ENCODE assay signal across 30 mouse cellular contexts in the genomic region with DNA sequence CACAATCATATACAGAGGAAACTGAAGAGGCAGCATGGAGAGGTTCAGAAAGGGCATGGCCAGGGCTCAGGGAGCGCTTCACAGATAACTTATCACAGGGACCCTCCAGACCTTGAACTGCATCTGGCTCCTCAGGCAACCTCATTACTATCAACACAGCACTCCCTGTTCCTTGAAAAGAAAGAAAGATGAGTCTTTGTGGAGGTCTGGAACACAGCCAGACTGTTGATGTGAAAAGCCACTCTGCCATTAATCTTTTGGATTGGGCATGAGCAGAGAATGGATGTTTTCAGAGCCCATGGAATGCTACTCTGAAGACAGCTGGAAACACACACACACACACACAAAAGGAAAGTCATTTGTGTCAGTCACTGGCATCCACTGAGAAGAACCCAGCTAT.
A peak's percentile ranks its signal among the peaks of the same experiment; 100 is the strongest.
DNase-seq lines count a peak whose midpoint lies in the region; ATAC-seq and TF ChIP-seq lines count a peak whose summit lies in the region.
"Had no signal": no experiment of that assay in that cellular context is flagged by ENCODE, and none has a peak within 500 bp of the region (broad histone marks: within the 10 kb centered on the region; RNA-seq: fewer than 3 reads in every experiment).

No protein-coding gene starts in this region.

- no peaks in the 10 kb centered on the region for H3K27me3 ChIP-seq in hindbrain, postnatal 0 days (ENCODE audit: insufficient read depth, low read length)
- no peaks in the 10 kb centered on the region for H3K27me3 ChIP-seq in hindbrain, embryonic 14.5 days (ENCODE audit: control insufficient read depth, insufficient read depth, low read length)
- no peaks in the 10 kb centered on the region for H3K27me3 ChIP-seq in neural tube, embryonic 12.5 days (replicated peaks)
- H3K27me3 ChIP-seq: embryonic facial prominence, embryonic 13.5 days; forebrain, embryonic 15.5 days; heart, embryonic 12.5 days; hindbrain, embryonic 15.5 days; intestine, embryonic 15.5 days; midbrain, embryonic 12.5 days; neural tube, embryonic 13.5 days; Patski had no signal

- no peak overlapping the region for H3K9ac ChIP-seq in hindbrain, postnatal 0 days (replicated peaks; ENCODE audit: low read length)
- H3K9ac ChIP-seq in hindbrain, embryonic 14.5 days = no peak overlapping the region
- no peak overlapping the region for H3K9ac ChIP-seq in neural tube, embryonic 12.5 days
- H3K9ac ChIP-seq: embryonic facial prominence, embryonic 13.5 days; forebrain, embryonic 15.5 days; heart, embryonic 12.5 days; hindbrain, embryonic 15.5 days; intestine, embryonic 15.5 days; liver, embryonic 14.5 days; midbrain, embryonic 12.5 days; neural tube, embryonic 13.5 days had no signal

- no peaks in the 10 kb centered on the region for H3K4me1 ChIP-seq in hindbrain, postnatal 0 days (ENCODE audit: insufficient read depth, low read length)
- H3K4me1 ChIP-seq in hindbrain, embryonic 14.5 days (replicated peaks; ENCODE audit: control insufficient read depth, insufficient read depth, low read length) = no peaks in the 10 kb centered on the region
- H3K4me1 ChIP-seq in neural tube, embryonic 12.5 days = no peaks in the 10 kb centered on the region
- H3K4me1 ChIP-seq: embryonic facial prominence, embryonic 13.5 days; forebrain, embryonic 10.5 days; forebrain, embryonic 15.5 days; heart, embryonic 12.5 days; hindbrain, embryonic 15.5 days; intestine, embryonic 15.5 days; midbrain, embryonic 12.5 days; neural tube, embryonic 13.5 days had no signal

- H3K4me2 ChIP-seq in hindbrain, postnatal 0 days (ENCODE audit: low read depth, low read length) = no peak overlapping the region
- H3K4me2 ChIP-seq in hindbrain, embryonic 14.5 days (replicated peaks) = no peak overlapping the region
- H3K4me2 ChIP-seq in neural tube, embryonic 12.5 days (replicated peaks) = no peak overlapping the region
- H3K4me2 ChIP-seq: embryonic facial prominence, embryonic 13.5 days; forebrain, embryonic 15.5 days; heart, embryonic 12.5 days; hindbrain, embryonic 15.5 days; intestine, embryonic 15.5 days; midbrain, embryonic 12.5 days; neural tube, embryonic 13.5 days had no signal

- H3K4me3 ChIP-seq in hindbrain, postnatal 0 days (ENCODE audit: low read length) = no peak overlapping the region
- H3K4me3 ChIP-seq in hindbrain, embryonic 14.5 days (replicated peaks; ENCODE audit: low read length) = no peak overlapping the region
- H3K4me3 ChIP-seq in neural tube, embryonic 12.5 days = no peak overlapping the region
- H3K4me3 ChIP-seq: embryonic facial prominence, embryonic 13.5 days; forebrain, embryonic 10.5 days; forebrain, embryonic 15.5 days; heart, adult 2 months; heart, embryonic 12.5 days; hindbrain, embryonic 15.5 days; intestine, embryonic 15.5 days; midbrain, embryonic 12.5 days; neural tube, embryonic 13.5 days had no signal

- no peaks in the 10 kb centered on the region for H3K36me3 ChIP-seq in hindbrain, postnatal 0 days (ENCODE audit: insufficient read depth, low read length)
- H3K36me3 ChIP-seq in hindbrain, embryonic 14.5 days (replicated peaks; ENCODE audit: control insufficient read depth, insufficient read depth) = no peaks in the 10 kb centered on the region
- no peaks in the 10 kb centered on the region for H3K36me3 ChIP-seq in neural tube, embryonic 12.5 days
- H3K36me3 ChIP-seq: embryonic facial prominence, embryonic 13.5 days; forebrain, embryonic 10.5 days; forebrain, embryonic 15.5 days; G1E; heart, embryonic 12.5 days; hindbrain, embryonic 15.5 days; intestine, embryonic 15.5 days; midbrain, embryonic 12.5 days; neural tube, embryonic 13.5 days had no signal

- H3K27ac ChIP-seq in hindbrain, postnatal 0 days = no peak overlapping the region
- H3K27ac ChIP-seq in hindbrain, embryonic 14.5 days = no peak overlapping the region
- no peak overlapping the region for H3K27ac ChIP-seq in neural tube, embryonic 12.5 days
- H3K27ac ChIP-seq: embryonic facial prominence, embryonic 13.5 days; forebrain, embryonic 10.5 days; forebrain, embryonic 15.5 days; heart, adult 2 months; hindbrain, embryonic 15.5 days; intestine, embryonic 15.5 days; liver, embryonic 14.5 days; midbrain, embryonic 12.5 days; neural tube, embryonic 13.5 days had no signal

- H3K9me3 ChIP-seq in hindbrain, postnatal 0 days (ENCODE audit: low read length) = no peaks in the 10 kb centered on the region
- H3K9me3 ChIP-seq in hindbrain, embryonic 14.5 days (ENCODE audit: control insufficient read depth, low read length) = no peaks in the 10 kb centered on the region
- no peaks in the 10 kb centered on the region for H3K9me3 ChIP-seq in neural tube, embryonic 12.5 days
- H3K9me3 ChIP-seq: embryonic facial prominence, embryonic 13.5 days; forebrain, embryonic 10.5 days; forebrain, embryonic 15.5 days; G1E; hindbrain, embryonic 15.5 days; intestine, embryonic 15.5 days; midbrain, embryonic 12.5 days; neural tube, embryonic 13.5 days had no signal

- peak; percentile 4 for DNase-seq in adrenal gland, adult 2 months
- no peak for DNase-seq in adrenal gland, postnatal 25 days
- peak; percentile 7 for DNase-seq in hindbrain, postnatal 0 days (ENCODE audit: low spot score)
- DNase-seq in hindbrain, embryonic 14.5 days (ENCODE audit: low spot score) = no peak
- DNase-seq in neural tube, embryonic 10.5 days (ENCODE audit: extremely low spot score, low spot score) = no peak
- DNase-seq in thymus, postnatal 0 days (ENCODE audit: low spot score) = no peak
- no peak for DNase-seq in gastrocnemius, postnatal 25 days
- DNase-seq: cerebellum, adult 2 months; cerebellum, postnatal 14 days; heart, adult 2 months; heart, postnatal 4 days; kidney, adult 8-10 months; kidney, postnatal 10 days; layer of hippocampus, postnatal 36 days; liver; lung, adult 2 months; lung, postnatal 14 days; thymus, postnatal 14 days had no signal

- TF ChIP-seq CTCF in hindbrain, postnatal 0 days (IDR thresholded peaks at IDR 0.05; ENCODE audit: low read depth) = no peak

- ATAC-seq in hindbrain, postnatal 0 days = no peak
- no peak for ATAC-seq in hindbrain, embryonic 14.5 days (ENCODE audit: low FRiP score)
- peak; percentile 41; the same call in 1 of the 2 replicates for ATAC-seq in neural tube, embryonic 12.5 days (ENCODE audit: low FRiP score, low read depth)
- ATAC-seq: forebrain, embryonic 15.5 days; intestine, embryonic 15.5 days; Patski had no signal

- WGBS in hindbrain, postnatal 0 days = 64% methylated on average over 1 of the region's 1 CpGs
- WGBS in hindbrain, embryonic 14.5 days = 78% methylated on average over 1 of the region's 1 CpGs
- WGBS in neural tube, embryonic 12.5 days = 52% methylated on average over 1 of the region's 1 CpGs

Comparison
In these comparisons a context has a peak if more than half of its experiments do, and no peak if none do; other contexts are left out.
1. DNase-seq: peak in adrenal gland, adult 2 months (single experiment) and hindbrain, postnatal 0 days (single experiment); none in adrenal gland, postnatal 25 days (single experiment), hindbrain, embryonic 14.5 days (single experiment), neural tube, embryonic 10.5 days (single experiment), thymus, postnatal 0 days (single experiment) and gastrocnemius, postnatal 25 days (single experiment).